Mouse (Mus musculus) cerebellum, adult (tissue): Measurements from ENCODE around the gene Fgfr2.
"Not testable (repeated sequence)": the region's sequence is repeated elsewhere in the genome, so short reads cannot be mapped to it uniquely, and the experiment has no call there.

Experiments used
- ATAC-seq: cut with Nextera tagmentation; 2 replicates; pipeline ENCODE4 v1.9.2; 2017; ENCODE audit warnings: mild to moderate bottlenecking, moderate library complexity, mixed read lengths; ENCODE audit not compliant: insufficient number of reproducible peaks, low FRiP score, low TSS enrichment

Gene Fgfr2

DNA sequence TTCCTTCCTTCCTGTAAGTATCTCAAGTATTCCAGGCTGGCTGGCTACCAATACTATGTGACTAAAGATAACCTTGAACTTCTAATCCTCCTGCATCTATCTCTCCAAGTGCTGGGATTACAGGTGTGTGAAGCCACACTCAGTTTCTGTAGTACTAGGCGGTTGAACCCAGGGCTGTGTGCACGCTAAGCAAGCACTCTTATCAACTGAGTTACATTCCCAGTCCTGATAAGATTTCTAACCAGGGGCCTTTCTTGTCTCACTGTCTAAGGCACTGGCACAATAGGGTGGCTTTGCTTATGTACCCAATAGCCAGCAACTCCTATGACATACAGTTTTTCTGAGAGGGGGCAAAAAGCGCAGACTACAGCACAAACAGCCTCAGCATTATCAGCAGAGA lies 2957.7 kb downstream of the Fgfr2 start:
- no peak for ATAC-seq

DNA sequence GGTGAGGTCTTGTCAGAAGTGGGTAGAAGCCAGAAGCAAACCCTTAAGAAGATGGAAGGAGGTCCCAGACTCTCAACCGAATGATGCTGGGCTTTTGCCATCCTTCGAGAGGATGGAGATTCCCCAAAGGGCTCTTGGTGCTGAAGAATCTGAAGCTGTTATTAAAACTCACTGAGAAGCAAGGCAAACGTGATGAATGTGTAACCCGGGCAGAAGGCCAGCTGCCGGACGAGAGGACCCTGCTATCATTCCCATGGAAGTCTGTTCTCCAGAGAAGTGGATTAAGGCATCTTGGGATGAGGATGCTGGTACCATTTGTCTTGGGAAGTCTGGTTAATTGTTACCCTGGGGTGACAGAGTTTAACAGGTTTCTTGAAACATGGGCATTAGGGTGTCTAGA lies 2960.4 kb downstream of the Fgfr2 start:
- ATAC-seq = no peak

DNA sequence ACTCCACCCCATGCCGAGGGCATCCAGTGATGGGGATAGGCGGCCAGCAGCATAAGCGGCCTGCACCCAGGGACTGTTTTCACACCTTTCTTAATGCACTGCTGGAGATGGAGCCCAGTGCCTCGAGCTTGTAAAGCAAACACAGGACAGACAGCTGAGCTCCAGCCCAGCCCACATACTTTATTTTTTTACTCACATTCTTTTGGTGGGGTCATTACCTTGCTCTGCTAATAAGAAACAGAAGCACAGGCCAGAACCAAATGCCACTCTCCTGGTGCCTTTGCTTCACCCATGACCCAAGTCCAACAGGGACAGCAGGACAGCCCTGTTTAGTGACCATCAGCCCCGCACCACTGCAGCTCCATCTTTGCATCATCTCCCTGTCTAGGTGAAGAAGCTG lies 2961.6 kb downstream of the Fgfr2 start:
- no peak for ATAC-seq

DNA sequence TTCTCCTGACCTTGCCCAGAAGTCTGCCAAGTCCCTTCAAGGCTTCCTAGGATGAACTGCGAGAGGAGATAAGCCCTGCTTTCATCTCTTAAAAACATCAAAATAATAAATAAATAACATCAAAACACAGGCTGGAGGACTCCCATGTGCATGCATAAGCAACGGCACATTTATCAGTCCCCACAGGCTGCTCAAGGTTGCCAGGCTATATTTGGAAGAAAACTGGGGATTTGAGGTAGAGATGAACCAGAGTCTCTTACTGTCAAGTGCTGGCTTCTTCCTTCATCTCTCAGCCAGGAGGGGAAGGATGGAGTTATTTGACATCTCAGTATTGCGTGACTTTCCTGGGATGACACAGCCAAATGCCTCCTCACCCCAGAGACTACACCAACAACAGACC lies 2964.3 kb downstream of the Fgfr2 start:
- no peak for ATAC-seq

DNA sequence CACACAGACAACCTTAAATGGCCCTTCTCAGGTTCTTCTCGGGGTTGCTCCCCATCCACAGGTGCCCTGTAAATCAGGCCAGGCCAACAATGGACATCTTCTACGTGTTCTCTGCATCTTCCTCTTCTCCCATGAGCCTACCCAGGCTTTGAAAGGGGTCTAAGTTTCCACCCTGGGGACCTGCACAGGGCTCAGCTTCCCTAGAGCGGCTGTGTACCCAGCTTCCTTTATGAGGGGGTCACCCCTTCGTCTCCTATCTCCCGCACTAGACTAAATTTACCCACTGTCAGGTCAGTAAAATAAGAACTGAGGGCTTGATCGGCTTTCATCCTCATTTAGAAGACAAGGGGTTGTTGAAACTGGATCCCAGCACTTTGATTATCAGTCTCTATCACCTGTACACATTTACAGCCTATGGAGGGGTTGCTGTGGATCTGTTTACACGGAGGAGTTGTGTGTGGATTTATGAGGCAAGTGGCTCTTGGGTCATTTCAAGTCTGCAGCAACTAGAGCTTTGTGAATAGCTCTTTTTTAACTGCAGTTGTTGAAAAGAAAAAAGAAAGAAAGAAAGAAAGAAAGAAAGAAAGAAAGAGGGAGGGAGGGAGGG lies 2969.7 kb downstream of the Fgfr2 start:
- ATAC-seq = no peak

DNA sequence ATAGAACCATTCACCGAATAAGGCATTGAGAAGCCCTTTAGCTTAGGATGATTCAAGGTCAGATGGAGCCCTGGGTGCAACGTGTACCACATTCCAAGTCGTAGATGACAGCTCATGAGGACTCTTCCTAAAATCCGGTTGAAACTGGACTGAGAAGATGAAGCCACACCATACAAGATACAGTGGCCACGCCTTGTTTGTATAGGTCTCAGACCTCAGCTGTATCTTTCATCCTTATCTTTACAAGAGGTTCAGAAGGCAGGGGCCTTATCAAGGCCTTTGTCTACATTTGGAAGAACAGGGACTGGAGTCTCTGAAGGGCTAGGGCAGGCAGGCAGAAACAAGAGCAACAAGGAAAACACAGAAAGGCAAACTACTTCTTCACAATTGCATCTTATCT lies 2974.2 kb downstream of the Fgfr2 start:
- no peak for ATAC-seq

DNA sequence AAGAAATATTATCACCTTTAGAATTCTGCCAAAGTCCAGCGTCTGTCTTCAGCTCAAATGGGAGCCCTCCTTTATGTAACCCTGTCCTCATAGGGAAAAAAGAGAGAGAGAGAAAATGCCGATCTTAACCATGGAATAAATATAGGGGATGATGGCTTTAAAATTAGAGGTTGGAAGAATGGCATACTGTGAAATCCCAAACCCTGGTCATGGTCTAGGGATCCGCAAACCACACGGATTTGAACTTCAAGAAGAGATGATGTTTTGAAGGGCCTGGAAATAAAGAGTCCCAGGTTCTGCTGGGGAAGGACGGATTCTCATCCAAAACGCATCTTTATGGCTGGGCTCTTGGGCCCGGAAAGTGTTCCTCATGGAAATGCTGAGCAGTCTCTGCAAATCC lies 2975.9 kb downstream of the Fgfr2 start:
- ATAC-seq = no peak

DNA sequence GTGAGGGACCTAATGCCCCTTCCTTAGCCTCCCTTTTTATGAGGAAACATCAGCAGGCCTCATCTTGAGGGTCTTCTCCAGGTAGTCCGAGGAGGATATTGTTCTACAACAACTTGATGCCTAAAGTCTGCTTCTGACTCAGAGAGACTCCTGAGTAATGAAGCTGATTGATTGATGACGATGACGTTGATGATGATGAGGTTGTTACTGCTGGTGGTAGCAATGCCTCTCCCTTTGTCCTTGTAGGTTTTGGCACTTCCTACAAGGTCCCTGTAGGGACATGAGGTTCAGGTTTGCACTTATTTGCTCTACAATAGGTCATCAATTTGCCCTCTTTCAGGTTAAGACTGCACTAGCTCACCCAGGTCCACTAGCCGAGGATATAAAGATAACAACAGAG lies 2977.9 kb downstream of the Fgfr2 start:
- ATAC-seq = no peak

DNA sequence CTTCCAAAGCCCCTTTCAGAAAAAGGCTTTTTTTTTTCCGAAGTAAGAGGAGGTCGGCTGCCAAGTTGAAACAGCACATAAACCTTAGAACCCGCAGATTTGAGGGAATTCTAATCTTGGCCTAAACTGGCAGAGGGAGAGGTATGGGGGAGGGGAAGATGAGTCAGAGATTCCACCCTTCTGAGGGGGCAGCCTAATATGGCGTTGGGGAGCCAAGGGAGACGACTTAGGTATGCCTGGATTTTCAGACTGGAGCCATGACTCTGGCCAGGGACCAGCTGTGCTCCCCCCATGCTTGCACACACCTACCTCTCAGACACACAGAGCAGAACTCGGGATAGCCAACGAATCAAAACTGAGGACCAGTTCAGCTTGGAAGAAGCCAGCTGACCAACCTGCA lies 2979.8 kb downstream of the Fgfr2 start:
- ATAC-seq = no peak

DNA sequence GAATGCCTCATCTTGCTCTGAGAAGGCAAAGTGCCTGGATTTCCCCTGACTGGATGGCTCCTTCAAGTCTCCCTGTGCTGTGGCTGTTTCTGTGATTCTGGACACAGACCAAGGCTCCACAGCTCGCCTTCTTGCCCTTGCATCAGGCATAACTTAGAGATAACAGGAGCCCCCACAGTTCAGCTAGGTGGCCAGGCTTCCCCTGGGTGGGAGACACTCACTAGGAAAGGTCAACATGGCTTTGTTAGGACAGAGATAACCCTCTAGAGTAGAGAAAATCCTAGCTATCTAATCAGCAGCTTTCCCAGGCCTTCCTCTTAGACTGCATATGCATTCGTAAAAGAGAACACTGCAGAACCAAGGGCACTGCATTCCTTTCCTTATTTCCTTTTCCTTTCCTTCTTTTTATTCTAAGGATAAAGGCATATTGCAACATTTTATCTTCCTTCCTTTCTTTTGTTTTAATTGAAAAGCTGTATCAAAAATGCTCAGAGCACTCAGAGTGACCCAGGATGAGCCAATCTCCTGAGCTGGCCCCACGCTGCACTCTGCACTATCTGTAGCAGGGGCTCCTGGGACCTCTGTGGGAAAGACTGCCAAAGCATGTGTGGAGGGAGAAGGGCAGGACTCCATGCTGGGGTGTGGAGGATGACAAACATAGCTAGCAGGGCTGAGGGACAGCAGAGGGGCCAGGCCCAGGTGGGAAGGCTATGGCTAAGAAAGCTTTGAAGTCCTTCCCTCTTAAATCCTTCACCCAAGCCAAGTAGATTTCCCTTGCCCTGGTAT lies 2981.9 kb downstream of the Fgfr2 start:
- ATAC-seq = no peak

DNA sequence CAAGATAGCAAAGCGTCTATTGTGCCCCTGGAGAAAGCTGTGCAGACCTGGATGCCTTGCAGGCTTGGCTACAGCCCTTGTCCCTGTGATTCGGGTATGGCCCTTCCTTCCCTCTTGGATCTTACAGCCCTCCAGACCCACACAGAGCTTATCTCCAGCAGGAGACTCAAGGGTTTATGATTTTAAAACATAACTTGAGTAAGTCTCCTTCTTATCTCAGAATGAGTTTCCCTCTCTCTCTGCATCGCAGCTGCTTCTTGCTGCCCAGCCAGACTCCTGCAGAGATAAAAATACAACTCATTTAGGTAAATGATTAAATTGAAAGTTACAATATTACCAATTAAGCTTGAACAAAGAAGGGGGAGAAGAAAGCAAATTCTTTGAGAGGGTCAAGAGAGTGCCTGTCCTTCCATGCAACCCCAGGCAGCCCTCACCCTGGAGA lies 2988.2 kb downstream of the Fgfr2 start:
- ATAC-seq = no peak

DNA sequence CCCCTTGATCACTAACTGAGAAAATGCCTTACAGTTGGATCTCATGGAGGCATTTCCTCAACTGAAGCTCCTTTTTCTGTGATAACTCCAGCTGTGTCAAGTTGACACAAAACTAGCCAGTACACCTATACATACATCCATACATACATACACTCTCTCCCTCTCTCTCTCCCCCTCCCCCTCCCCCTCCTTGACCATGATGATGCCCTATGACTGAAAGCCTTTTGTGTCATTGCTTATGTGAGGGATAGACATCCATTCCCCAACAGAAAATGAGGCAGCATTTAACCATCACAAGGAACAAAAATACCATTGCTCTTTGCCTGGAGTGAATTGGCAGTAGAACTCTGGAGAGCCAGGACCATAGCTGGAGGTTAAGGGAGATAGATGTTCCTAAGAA lies 2988.7 kb downstream of the Fgfr2 start:
- not testable (repeated sequence) for ATAC-seq

DNA sequence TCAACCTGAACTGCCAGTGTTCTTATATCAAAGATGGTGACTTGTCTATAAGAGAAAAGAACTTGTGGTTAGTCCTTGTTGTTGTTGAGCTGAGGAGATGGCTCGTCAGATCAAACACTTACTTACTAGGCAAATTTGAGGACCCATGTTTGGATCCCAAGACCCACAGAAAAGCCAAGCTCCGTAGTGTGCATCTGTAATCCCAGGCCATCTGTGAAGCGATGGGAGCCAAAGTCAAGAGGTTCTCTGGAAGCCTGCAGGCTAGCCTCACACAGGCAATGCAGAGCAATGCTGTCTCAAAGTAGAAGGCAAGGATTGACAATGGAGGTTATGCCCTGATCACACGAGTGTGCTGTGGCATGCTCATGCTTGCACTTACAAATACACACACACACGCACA lies 2992.9 kb downstream of the Fgfr2 start:
- ATAC-seq = no peak

DNA sequence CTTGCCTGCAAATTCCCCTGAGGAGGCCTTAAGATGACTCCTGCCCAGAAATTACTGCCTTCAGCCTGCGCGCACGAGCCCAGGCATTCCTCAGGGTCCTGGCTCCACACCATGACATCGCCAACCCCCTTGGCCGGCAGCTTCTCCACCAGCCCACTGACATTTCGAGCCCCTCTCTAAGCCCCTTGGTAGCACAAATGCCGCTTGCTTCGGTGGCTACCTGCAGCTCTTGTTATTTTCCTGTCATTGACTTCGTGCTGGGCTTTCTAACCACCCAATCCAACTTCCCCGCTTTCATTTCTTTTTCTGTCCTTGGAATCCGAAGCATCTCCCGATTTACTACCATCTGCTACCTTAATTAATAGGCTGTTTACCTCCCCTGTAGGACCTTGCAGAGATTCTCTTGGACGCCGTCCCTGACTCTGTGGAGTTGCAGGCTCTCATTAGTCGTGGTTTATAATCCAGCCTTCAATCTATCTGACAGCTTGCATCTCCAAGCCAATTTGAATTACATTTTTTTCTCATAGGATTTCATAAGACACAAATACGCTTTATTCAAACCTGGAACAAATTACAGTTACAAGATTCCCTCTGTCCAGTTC lies 2993.7 kb downstream of the Fgfr2 start:
- no peak; the same call in 1 of the 2 replicates for ATAC-seq

DNA sequence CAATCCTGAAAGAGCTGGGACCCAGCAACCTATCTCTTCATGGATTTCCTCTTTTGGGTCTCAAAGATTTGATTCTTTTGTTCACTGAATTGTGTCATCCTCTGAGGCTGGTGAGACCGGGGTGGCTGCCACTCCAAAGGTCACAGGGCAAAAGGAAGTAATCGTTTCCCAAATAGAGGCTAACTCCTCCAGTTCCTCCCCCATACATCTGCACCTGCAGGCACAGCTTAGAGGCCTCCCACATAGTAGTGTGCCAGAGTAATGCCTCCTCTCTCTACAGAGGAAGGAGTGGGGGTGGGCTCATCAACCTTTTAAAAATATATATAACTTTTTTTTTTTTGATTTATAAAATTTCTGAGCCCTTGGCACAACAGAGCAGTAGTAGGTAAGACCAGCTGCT lies 3001.6 kb downstream of the Fgfr2 start:
- ATAC-seq = no peak

DNA sequence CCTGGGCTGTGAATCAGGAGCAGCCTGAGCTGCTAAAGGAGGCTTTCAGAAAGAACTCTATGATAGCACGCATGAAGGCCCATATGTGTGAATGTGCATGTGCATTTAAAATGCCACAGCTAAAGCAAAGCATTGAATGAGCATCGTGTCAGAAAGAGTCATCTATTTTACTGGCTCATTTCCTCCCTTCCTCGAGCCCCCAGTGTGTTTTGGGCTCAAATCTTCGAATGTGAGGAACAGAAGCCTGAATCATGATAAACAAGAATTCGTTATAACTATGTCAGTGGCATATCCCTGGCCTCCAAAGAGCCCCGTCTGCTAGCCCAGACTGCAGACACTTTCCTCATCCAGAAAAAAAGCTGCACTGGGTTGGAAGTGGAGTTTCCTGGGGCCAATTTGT lies 3003.7 kb downstream of the Fgfr2 start:
- ATAC-seq = no peak

DNA sequence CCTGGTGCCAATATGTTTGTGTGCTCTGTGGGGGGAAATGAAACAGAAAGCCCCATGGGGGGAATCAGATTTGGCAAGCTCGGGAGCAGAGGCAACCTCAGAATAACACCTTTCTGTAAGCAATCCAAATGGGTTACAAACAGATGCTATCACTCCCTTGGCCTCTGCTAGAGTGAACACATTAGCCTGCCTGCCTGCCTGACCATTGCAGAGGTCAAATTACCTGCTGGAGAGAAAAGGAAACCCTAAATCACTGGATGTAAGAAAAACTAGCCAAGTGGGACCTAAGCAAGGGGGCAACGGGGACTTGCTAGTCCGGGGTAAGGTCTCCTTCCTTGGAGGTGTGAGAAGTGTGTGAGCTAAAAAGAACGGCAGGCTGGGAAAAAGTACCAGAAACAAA lies 3004.4 kb downstream of the Fgfr2 start:
- no peak for ATAC-seq

DNA sequence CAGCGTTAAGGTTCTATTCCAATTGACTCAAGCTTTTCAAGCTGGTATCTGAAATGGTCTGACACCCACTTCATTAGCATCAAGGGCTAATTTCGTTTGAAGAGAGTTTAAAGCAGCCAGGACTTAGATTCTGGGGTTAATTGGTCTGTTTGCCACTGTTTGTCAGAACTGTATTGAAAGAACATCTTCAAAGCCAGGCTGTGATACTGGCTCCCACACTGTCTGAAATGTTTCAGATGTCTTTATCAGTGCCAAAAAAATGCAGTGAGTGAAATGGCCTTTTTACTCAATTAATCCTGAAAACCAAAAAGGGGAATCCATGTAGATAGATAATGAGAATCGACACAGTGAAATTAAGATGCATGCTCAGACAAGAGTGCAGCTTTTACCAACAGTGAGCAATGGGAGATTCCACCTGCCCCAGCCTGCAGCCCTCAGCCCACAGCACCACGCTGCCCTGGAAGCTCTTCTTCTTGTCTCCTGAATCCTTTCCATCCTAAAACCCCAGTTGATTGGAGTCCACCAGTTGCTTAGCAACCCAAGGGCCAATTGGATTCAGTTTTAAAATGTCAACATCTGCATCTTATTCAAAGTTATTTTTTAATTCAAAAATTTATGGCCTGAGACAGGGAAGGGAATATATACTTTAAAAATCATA lies 3005.6 kb downstream of the Fgfr2 start:
- ATAC-seq = no peak

DNA sequence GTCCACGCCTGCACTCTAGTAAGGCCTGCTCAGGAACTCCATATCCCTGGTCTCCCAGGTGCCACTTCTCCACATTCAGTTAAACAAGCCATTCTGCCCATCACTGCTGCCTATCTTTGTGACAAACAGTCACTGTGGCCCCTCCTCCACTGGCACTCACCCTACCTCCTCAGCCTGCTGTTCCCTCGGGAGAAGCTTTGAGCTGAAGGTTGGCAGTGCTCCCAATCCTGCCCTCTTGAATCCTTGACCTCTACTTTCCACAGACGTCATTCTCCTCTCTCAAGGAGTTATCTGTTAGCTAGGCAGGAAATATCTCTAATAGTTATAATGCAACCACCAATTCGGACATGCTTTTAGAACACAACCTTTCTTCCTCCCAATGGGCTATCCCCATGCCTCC lies 3008.7 kb downstream of the Fgfr2 start:
- no peak for ATAC-seq
